Mouse (Mus musculus) midbrain, embryonic 16.5 days (tissue): Measurements from ENCODE around the gene Psmb2. TPM values are rescaled to one million over a fixed set of nuclear protein-coding genes. Genes with fewer than 3 reads are reported as not detected.

Source experiments
- ATAC-seq: fragments of 200-750 bp; cut with Nextera tagmentation; 2 replicates; pipeline ENCODE4 v1.8.0; 2017; ENCODE audit warnings: moderate TSS enrichment
- H3K27ac ChIP-seq: fragments of 300-500 bp; sonication (generic); 2 replicates; pipeline ENCODE4 v1.5.1; 2014; ENCODE audit warnings: mild to moderate bottlenecking, low read length, mixed read lengths
- H3K27me3 ChIP-seq: fragments of 300-500 bp; sonication (generic); 2 replicates; pipeline ENCODE4 v1.6.1; 2014; ENCODE audit warnings: low read depth, low read length, mixed read lengths; ENCODE audit not compliant: control insufficient read depth, insufficient read depth
- H3K36me3 ChIP-seq: fragments of 300-500 bp; sonication (generic); 2 replicates; pipeline ENCODE4 v1.6.1; 2014; ENCODE audit warnings: mild to moderate bottlenecking, low read length, moderate library complexity, mixed read lengths; ENCODE audit not compliant: control insufficient read depth, insufficient read depth
- H3K4me1 ChIP-seq: fragments of 300-500 bp; sonication (generic); 2 replicates; pipeline ENCODE4 v1.6.1; 2014; ENCODE audit warnings: mild to moderate bottlenecking, low read length, mixed read lengths; ENCODE audit not compliant: control insufficient read depth, insufficient read depth
- H3K4me2 ChIP-seq: fragments of 300-500 bp; sonication (generic); 2 replicates; pipeline ENCODE4 v1.6.1; 2014; ENCODE audit warnings: mild to moderate bottlenecking, low read length, mixed read lengths
- H3K4me3 ChIP-seq: fragments of 300-500 bp; sonication (generic); 2 replicates; pipeline ENCODE4 v1.5.1; 2014; ENCODE audit warnings: low read depth, mild to moderate bottlenecking, low read length, moderate library complexity, mixed read lengths
- H3K9ac ChIP-seq: fragments of 300-500 bp; sonication (generic); 2 replicates; pipeline ENCODE4 v1.6.1; 2014; ENCODE audit warnings: low read depth, low read length, mixed read lengths
- H3K9me3 ChIP-seq: fragments of 300-500 bp; sonication (generic); replicated peaks from 2 replicates; pipeline ENCODE4 v1.6.1; 2014; ENCODE audit warnings: mild to moderate bottlenecking, low read length, mixed read lengths; ENCODE audit not compliant: control insufficient read depth, poor library complexity, severe bottlenecking
- WGBS: fragments of 180-500 bp; shearing (Covaris S2); extraction: QIAGEN DNeasy Blood & Tissue Kit; methylation state at CpG from one replicate; pipeline ENCODE4 v1.1.7; 2014; 5-methylcytosine and 5-hydroxymethylcytosine counted together
- polyA plus RNA-seq: library from polyadenylated mRNA; unstranded; fragments of >200 nt; fragmentation: Nextera tagmentation; extraction: Ambion mirVana; gene quantifications from 2 replicates; pipeline ENCODE4 v1.2.1, GENCODE M21; 2015

The Psmb2 gene
- polyA plus RNA-seq, 1 experiment from 2014 or later = 393 TPM

- Histone ChIP-seq H3K9ac (peak within 1 kb of the TSS; percentile 96), H3K27me3 (no peaks in the 10 kb centered on the region), H3K36me3 (peaks cover 10% of the 10 kb centered on the region), H3K9me3 (no peaks in the 10 kb centered on the region), H3K4me1 (peaks cover 41% of the 10 kb centered on the region), H3K27ac (peak within 1 kb of the TSS; percentile 98), H3K4me2 (peak within 1 kb of the TSS; percentile 96), H3K4me3 (peak within 1 kb of the TSS; percentile 89)
- under 1% methylated on average over 60 of the region's 71 CpGs for WGBS
- peak; percentile 96 for ATAC-seq
Measured at GRCm38 (mm10) chr4:126753268-126754230, 76.1 kb downstream of the Psmb2 start, which contains the start of the genes Ncdn and AU040320. Ncdn (minus strand) TSS chr4:126753438. AU040320 (plus strand) TSS chr4:126753544.

GRCm38 (mm10) chr4:126754231-126754611, 76.8 kb downstream of the Psmb2 start:
- WGBS = 1% methylated on average over 12 of the region's 12 CpGs
- H3K36me3 ChIP-seq = peaks cover 10% of the 10 kb centered on the region
- H3K27me3 ChIP-seq = no peaks in the 10 kb centered on the region
- H3K4me3 ChIP-seq = peak overlapping the region; percentile 89
- H3K4me1 ChIP-seq = peaks cover 39% of the 10 kb centered on the region
- H3K9ac ChIP-seq = peak overlapping the region; percentile 96
- H3K9me3 ChIP-seq = no peaks in the 10 kb centered on the region
- H3K4me2 ChIP-seq = peak overlapping the region; percentile 69
- no peak for ATAC-seq
- H3K27ac ChIP-seq = peak overlapping the region; percentile 98

- Histone ChIP-seq H3K4me1 (peaks cover 34% of the 10 kb centered on the region), H3K4me3 (peak overlapping the region; percentile 89; the same call in 1 of the 2 replicates), H3K9ac (no peak overlapping the region), H3K27ac (no peak overlapping the region), H3K36me3 (peaks cover 6% of the 10 kb centered on the region), H3K27me3 (no peaks in the 10 kb centered on the region), H3K9me3 (no peaks in the 10 kb centered on the region), H3K4me2 (peak overlapping the region; percentile 69)
- 44% methylated on average over 12 of the region's 12 CpGs for WGBS
- no peak for ATAC-seq
Measured at GRCm38 (mm10) chr4:126754736-126755374, 77.4 kb downstream of the Psmb2 start.

- no peak overlapping the region for H3K9ac ChIP-seq
- peaks cover 14% of the 10 kb centered on the region for H3K4me1 ChIP-seq
- H3K9me3 ChIP-seq = no peaks in the 10 kb centered on the region
- H3K27me3 ChIP-seq = no peaks in the 10 kb centered on the region
- peaks cover 10% of the 10 kb centered on the region for H3K36me3 ChIP-seq
- H3K4me2 ChIP-seq = no peak overlapping the region
- no peak for ATAC-seq
- H3K27ac ChIP-seq = no peak overlapping the region
- 79% methylated on average over 4 of the region's 4 CpGs for WGBS
- H3K4me3 ChIP-seq = no peak overlapping the region
Measured at GRCm38 (mm10) chr4:126756766-126757165, 79.3 kb downstream of the Psmb2 start.

GRCm38 (mm10) chr4:126758299-126758698, 80.9 kb downstream of the Psmb2 start:
- peaks cover 12% of the 10 kb centered on the region for H3K36me3 ChIP-seq
- no peak overlapping the region for H3K4me3 ChIP-seq
- H3K9me3 ChIP-seq = no peaks in the 10 kb centered on the region
- WGBS = 86% methylated on average over 5 of the region's 5 CpGs
- H3K4me2 ChIP-seq = no peak overlapping the region
- no peak for ATAC-seq
- H3K27me3 ChIP-seq = no peaks in the 10 kb centered on the region
- H3K9ac ChIP-seq = no peak overlapping the region
- peaks cover 9% of the 10 kb centered on the region for H3K4me1 ChIP-seq
- no peak overlapping the region for H3K27ac ChIP-seq

Other genes with a start within 250 kb of the Psmb2 start
- 14.3 and 18.5 TPM in 2 replicates for gene Ago3, start 248.1 kb upstream of the Psmb2 start, polyA plus RNA-seq
- 8.8 and 10.0 TPM in 2 replicates for gene Ago1, start 209.0 kb upstream of the Psmb2 start, polyA plus RNA-seq
- 8.4 and 11.6 TPM in 2 replicates for gene Ago4, start 144.2 kb upstream of the Psmb2 start, polyA plus RNA-seq
- 3.4 and 3.9 TPM in 2 replicates for gene Clspn, start 120.7 kb upstream of the Psmb2 start, polyA plus RNA-seq
- gene 5730409E04Rik, start 67.8 kb upstream of the Psmb2 start, polyA plus RNA-seq = 14.9 and 16.7 TPM in 2 replicates
- gene Tfap2e, start 58.6 kb downstream of the Psmb2 start, polyA plus RNA-seq = 0.09 and 0.22 TPM in 2 replicates
- gene Ncdn, start 75.8 kb downstream of the Psmb2 start, polyA plus RNA-seq = 134 and 161 TPM in 2 replicates
- 36.5 and 42.8 TPM in 2 replicates for gene AU040320, start 75.9 kb downstream of the Psmb2 start, polyA plus RNA-seq